Mouse (Mus musculus): Measurements from ENCODE around the gene Cpsf6.

Cpsf6 gene

DNA sequence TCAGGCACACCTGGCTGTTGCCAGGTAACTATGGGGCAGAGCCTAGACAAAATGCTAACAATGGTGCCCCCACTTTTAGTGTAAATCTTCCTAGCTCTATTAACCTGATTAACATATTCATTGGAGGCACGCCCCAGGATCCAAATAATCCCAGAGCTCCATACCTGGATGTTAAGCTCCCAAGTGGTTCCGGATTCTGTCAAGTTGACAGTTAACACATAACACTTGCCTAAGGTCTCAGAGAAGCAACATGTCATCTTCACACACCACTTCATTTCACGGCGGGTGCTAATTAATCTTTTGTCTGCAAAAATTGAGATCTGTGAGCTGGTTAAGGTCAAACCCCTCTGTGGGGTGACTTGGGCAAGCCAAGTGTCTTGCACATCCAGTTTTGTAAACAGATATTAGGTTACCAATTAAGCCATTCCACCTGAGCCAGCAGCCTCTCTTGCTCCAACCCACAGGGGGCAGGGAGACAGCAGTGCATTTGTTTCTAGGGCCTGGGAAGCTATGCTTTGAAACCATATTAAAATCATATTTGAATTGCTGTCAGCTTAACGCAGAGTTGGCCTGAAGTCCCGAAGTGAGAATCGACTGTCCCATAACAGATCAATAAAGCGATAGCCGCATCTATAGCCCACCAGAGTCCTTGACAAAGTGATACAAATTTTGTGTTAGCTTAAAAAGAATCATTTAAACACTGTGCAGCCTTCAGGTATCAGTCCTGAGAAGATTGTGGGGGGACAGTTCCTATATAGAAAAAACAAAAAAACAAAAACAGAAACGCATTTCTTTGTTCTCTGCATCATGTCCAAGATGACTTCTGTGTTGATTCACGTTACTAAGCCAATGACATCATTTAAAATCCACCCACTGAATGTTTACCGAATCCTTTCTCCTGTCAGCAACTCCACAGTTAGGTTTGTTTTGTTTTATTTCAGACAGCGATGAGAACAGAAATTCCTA is 34.0 kb upstream of the Cpsf6 start:
- no peak for DNase-seq (ENCODE audit: low read depth, low spot score)

- no peak for DNase-seq (ENCODE audit: low read depth, low spot score)
These were observed 32.8 kb upstream of the Cpsf6 start for GRCm38 (mm10) chr10:117412474-117413057.

DNA sequence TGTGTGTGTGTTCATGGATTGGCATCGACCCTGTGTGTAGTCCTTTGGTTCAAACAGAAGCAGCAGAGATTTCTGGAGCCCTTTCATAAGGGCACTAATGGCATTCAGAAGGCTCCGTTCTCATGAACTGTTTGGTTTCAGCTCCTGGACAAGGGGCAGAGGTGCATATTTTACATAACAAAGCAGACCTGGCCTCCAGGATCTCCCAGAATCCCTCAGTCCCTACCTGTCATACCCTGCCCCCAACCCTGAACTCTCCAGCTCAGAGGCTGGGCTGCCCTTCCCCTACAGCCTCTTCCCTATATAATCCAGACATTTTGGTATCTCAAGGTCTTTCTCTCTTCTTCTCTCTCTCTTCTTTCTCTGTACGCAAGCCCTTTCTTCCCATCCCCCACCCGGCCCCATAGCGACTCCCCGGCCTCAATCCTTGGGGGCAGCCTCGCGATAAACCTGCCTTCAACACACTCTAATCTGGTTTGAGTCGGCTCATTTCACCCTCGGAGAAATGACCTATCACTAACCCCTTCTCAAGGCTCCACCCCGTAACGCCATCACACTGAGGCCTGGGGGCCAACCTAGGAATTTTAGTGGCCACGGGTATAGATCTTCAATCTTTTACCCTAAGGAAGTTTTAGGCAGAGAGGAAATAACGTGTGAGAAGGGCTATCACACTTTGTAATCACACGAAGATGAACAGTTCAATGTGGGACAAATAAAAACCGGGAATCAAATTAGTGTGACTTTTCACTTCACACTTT is 32.1 kb upstream of the Cpsf6 start:
- no peak for DNase-seq (ENCODE audit: low read depth, low spot score)

DNA sequence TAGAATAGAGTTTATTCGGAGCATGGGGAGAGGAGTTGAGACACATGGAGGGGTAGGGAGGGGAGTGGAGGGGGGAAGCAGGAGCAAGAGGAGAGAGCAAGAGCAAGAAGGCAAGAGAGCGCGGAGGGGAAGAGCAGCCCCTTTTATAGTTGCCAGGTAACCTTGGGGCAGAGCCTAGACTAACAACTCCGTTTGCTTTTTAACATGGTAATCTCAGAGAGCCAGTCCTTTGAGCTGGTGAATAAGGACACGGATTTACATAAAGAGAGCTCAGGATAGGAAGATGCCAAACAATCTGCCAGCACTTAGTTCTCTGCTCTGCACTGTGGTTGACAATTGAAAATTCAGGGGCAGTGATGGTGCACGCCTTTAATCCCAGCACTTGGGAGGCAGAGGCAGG is 31.3 kb upstream of the Cpsf6 start:
- no peak for DNase-seq (ENCODE audit: low read depth, low spot score)

DNA sequence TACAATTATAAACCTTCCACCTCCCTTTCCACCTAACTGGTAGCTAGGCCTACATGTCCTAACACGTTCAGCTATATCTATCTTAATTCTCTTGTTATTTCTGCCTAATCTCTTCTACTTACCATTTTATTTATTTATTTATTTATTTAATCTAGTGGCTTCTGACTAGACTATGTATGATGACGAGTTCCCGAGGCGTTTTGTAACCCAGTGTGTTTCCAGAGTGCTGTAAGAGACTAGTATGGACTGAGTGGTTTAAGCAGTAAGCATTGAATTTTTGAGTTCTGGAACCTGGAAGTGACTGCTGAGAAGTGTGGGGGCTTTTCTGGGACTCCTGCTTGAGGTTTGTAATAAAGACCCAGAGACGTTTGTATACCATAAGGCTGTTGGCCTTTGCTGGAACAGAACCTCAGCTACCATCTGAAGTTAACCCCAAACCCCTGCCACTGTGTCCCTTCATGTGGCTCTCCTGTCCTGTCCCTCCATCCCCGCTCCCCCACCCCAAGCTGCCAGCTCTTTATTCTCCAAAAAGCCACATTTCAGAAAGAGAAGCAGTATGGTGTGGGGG is 30.8 kb upstream of the Cpsf6 start:
- no peak for DNase-seq (ENCODE audit: low read depth, low spot score)

DNA sequence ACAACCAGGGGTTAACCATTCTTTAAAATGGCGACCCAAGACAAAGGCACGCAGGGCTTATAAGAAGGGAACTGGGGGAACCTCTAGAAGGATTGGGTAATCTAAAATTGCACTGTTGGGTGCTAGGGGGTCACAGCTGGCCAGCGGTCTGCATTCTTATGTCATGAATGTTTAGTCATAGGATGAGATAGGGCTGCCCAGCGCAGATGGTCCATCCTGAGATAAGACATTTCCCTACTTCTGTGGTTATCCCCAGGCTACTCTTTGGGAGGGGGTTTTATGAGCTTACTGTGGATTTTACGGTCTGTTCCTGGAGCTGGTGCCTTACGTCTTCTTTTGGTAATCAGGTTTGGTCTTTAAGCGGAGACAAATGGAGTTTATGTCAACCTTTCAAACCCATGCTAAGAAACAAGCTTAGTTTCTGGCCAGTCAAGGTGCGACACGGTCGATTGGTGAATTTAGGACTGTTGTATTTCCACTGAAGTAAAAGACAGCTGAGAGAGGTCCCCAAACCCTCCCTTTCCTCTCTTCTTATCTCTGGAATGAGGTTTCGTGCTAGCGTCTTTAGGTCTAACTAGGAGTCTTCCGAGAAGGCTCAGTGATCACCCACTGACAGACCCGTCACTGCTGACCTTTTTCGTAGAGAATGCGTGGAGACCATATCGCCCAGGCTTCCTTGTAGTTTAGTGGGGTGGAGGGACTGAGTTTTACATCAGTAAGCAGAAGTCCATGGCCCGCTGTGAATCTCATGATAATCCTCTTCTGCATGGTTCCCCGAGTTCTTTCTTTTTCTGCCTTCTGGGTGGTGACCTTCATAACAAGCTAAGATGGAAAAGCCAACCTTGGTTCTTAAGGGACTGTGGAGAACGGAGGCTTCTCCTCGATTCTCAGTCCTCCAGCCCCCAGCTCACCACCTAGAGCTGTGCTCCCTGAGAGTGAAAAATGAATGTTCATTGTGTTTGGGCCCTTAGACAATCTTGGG is 29.8 kb upstream of the Cpsf6 start:
- DNase-seq (ENCODE audit: low read depth, low spot score), result no peak

DNA sequence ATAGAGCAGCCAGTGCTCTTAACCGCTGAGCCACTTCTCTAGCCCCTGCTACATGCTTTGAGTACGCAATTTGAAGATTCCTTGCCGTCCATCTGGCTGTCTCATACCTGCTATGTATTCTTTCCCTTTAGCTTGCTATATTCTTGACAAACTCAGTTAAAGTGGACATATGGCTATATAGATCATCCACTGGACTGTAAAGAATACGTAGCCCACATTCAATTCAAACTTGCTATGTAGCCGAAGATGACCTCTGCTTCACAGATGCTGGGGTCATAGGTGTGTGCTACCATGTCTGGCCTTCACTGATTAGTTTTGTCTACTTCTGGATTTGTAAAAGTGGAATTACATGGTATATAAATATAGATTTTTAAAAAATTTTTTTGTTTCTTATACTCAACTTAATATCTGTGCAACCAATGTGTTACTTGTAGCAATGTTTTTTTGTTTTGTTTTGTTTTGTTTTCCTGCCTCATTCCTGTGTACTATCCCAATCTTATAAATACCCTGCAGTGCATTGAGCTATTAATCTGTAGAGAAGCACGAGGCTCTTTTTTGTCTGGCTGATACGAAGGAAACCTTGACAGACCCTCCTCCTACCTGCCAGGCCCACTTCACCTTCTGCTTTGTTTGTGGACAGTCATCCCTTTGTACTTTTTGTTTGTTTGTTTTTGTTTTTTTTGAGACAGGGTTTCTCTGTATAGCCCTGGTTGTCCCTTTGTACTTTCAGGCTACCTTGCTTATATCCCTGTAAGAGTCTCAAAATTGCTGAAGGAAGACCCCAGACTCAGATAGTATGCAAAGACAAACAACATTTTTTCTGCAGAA is 28.9 kb upstream of the Cpsf6 start:
- DNase-seq (ENCODE audit: low read depth, low spot score), result no peak

DNA sequence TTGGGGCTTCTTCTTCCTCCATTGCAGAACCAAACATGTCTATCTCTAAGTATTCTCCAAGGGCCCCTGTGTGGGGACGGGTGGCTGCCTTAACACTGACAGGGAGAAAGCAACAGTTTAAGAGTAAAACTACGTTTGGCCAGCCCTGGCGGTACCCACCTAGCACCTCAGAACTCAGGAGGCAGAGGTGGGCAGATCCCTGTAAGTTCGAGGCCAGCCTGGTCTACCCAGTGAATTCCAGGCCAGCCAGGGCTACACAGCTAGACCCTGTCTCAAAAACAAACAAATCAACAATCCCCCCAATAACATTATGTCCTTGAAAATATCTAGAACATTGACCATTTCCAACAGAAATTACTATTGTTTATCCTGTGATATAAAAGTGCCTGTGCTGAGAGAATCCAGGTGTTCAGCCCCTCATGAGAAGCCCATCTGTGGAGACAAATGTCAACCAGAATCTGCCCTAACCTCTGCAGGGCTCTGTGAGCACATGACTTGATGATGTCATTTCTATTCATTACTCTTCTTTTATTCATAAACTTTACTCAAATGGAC is 28.0 kb upstream of the Cpsf6 start:
- DNase-seq (ENCODE audit: low read depth, low spot score), result no peak

GRCm38 (mm10) chr10:117406843-117407733 is 27.3 kb upstream of the Cpsf6 start:
- no peak for DNase-seq (ENCODE audit: low read depth, low spot score)

DNA sequence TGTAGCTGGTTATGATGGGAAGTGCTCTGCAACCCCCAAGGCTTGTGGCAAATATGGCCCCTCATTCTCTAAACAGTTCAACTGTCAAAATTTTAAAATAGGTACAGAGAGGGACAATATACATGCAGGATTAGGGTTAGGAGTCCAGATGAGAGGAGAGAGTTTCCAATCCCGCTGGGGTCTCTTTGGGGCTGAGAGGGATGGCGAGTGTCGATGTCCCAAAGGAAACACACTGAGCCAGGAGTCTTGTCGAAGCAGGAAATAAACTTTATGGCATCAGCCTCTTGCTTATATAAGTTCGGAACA is 26.4 kb upstream of the Cpsf6 start:
- no peak for DNase-seq (ENCODE audit: low read depth, low spot score)

DNA sequence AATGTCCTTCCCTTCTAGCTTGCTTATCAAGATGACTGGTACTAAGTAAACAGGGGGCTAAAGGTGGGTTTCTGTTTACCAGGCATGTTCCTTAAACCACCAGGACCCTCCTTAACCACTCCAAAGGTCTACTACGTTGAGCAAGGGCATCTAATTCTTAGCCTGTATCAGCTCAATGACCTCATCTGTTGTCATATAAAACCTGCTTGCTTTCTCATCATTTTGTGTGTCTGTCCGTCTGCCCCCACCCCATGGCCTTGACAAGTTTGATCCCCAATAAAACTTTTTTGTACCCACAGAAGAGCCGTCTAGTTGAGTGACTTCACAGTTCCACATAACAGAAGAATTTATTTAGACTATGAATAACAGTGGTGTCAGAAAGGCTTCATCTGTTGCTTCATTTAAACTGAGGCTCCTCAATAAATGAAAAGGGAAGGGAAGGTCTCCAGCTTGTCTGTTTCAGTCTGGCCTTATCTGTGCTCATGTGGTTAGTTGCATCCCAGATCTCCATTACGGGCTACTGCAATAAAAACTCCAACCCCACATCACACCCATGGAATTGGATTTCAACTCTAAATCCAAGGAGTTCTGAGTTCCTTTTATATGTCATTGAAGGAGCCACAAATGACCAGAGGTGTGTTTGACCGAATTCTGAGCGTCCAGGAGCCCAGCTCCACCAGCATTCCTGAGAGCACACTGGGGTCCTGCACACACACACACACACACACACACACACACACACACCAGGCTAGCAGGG is 25.9 kb upstream of the Cpsf6 start:
- no peak for DNase-seq (ENCODE audit: low read depth, low spot score)

DNA sequence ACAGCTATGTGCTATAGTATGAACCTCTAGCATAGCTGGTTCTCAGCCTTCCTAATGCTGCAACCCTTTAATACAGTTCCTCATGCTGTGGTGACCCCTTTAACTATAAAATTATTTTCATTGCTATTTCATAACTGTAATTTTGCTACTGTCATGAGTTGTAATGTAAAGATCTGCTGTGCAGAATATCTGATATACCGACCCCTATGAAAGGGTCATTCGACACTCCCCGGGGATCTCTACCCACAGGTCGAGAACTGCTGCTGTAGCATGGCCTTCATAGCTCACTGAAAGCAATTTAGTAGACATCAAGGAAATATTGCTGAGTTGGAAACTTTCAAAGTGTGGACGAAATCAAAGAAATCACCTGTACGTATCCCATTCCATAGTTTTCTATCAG is 24.6 kb upstream of the Cpsf6 start:
- no peak for DNase-seq (ENCODE audit: low read depth, low spot score)

- no peak for DNase-seq (ENCODE audit: low read depth, low spot score)
These were observed 23.6 kb upstream of the Cpsf6 start for GRCm38 (mm10) chr10:117403344-117403953.

GRCm38 (mm10) chr10:117402403-117403333 is 22.9 kb upstream of the Cpsf6 start:
- DNase-seq (ENCODE audit: low read depth, low spot score), result peak; percentile 74

GRCm38 (mm10) chr10:117401364-117401763 is 21.5 kb upstream of the Cpsf6 start:
- no peak for DNase-seq (ENCODE audit: low read depth, low spot score)

DNA sequence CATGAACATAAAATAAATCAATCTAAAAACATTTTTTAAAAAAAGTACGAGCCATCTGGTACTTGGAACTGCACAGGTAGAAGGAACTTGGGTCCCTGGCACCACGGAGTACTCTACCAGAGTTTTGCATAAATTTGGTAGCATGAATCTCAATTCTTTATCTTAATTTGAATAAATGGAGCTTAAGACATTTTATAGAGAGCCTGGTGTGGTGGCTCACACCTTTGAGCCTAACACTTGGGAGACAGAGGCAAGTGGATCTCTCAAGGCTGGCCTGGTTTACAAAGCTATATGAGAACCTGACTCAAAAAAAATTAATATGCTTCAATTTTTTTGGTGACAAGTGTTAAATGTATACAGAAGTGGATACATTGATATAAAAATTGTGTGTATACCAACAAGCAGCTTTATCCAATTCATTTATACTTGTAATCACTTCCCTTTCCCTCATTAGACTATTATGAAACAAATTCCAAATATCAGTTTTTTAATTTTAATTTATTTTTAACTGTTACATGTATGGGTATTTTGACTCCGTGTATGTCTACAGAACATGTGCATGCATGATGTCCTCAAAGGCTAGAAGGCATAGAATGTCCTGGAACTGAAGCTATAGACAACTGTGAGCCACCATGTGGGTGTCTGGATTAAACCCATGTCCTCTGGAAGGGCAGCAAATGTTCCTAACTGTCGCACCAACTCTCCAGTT is 20.6 kb upstream of the Cpsf6 start:
- no peak for DNase-seq (ENCODE audit: low read depth, low spot score)
